Mouse (Mus musculus) hindbrain, embryonic 13.5 days (tissue): ENCODE data around the gene Klra2. TPM values are rescaled to one million over a fixed set of nuclear protein-coding genes. Genes with fewer than 3 reads are reported as not detected.
A peak's percentile ranks its signal among the peaks of the same experiment; 100 is the strongest.
"Not testable (repeated sequence)": the region's sequence is repeated elsewhere in the genome, so short reads cannot be mapped to it uniquely, and the experiment has no call there.

Experiments used
- ATAC-seq: fragments of 200-750 bp; cut with Nextera tagmentation; 2 replicates; pipeline ENCODE4 v1.8.0; 2017; ENCODE audit warnings: moderate TSS enrichment; ENCODE audit not compliant: low FRiP score
- H3K27ac ChIP-seq: fragments of 300-500 bp; sonication (generic); 2 replicates; pipeline ENCODE4 v1.5.1; 2015; ENCODE audit warnings: inconsistent platforms, mild to moderate bottlenecking, moderate library complexity
- H3K27me3 ChIP-seq: fragments of 300-500 bp; sonication (generic); 2 replicates; pipeline ENCODE4 v1.6.1; 2015; ENCODE audit warnings: mild to moderate bottlenecking, inconsistent platforms
- H3K36me3 ChIP-seq: fragments of 300-500 bp; sonication (generic); 2 replicates; pipeline ENCODE4 v1.6.1; 2015; ENCODE audit warnings: mild to moderate bottlenecking, inconsistent platforms
- H3K4me1 ChIP-seq: fragments of 300-500 bp; sonication (generic); replicated peaks from 2 replicates; pipeline ENCODE4 v1.6.1; 2015; ENCODE audit warnings: inconsistent platforms
- H3K4me2 ChIP-seq: fragments of 300-500 bp; sonication (generic); 2 replicates; pipeline ENCODE4 v1.6.1; 2015; ENCODE audit warnings: inconsistent platforms, mild to moderate bottlenecking, moderate library complexity
- H3K4me3 ChIP-seq: fragments of 300-500 bp; sonication (generic); 2 replicates; pipeline ENCODE4 v1.5.1; 2015; ENCODE audit warnings: mild to moderate bottlenecking, inconsistent platforms
- H3K9ac ChIP-seq: fragments of 300-500 bp; sonication (generic); 2 replicates; pipeline ENCODE4 v1.6.1; 2015; ENCODE audit warnings: mild to moderate bottlenecking, inconsistent platforms
- H3K9me3 ChIP-seq: fragments of 300-500 bp; sonication (generic); 2 replicates; pipeline ENCODE4 v1.6.1; 2016; ENCODE audit warnings: inconsistent platforms
- WGBS: fragments of 180-500 bp; shearing (Covaris S2); methylation state at CpG from one replicate; pipeline ENCODE4 v1.1.7; 2015; 5-methylcytosine and 5-hydroxymethylcytosine counted together
- polyA plus RNA-seq: library from polyadenylated mRNA; unstranded; fragments of >200 nt; fragmentation: Nextera tagmentation; extraction: Ambion mirVana; gene quantifications from 2 replicates; pipeline ENCODE4 v1.2.1, GENCODE M21; 2015

The Klra2 gene
- polyA plus RNA-seq: 0.12 TPM in 1 of 2 replicates, not detected in the other

DNA sequence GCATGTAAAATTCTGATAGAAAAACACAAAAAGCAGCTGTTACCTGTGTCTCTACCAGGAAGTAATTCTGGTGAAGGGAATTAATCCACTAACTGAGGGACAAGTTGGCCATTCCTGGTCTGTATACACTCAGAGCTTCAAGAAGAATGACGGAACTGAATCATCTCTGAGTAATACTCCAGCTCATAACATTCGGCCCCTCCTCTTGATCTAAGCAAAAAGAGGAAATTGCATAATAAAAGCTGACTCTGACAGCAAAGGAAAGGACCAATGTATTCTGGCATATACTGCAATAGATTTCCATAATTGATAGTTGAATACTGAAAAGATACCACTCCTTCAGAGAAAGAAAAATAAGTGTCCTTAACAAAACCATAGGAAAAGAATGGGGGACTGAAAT lies at the start of gene Klra2:
TSS of gene Klra2 (minus strand) at position 157 of the 400 bp plus-strand sequence.
- H3K4me3 ChIP-seq: no peak within 1 kb of the TSS
- H3K9ac ChIP-seq: no peak within 1 kb of the TSS
- no peak within 1 kb of the TSS for H3K4me2 ChIP-seq
- no peaks in the 10 kb centered on the region for H3K27me3 ChIP-seq
- ATAC-seq: no peak
- H3K36me3 ChIP-seq: no peaks in the 10 kb centered on the region
- H3K4me1 ChIP-seq: no peaks in the 10 kb centered on the region
- WGBS: 82% methylated on average over 2 of the region's 2 CpGs
- no peaks in the 10 kb centered on the region for H3K9me3 ChIP-seq
- H3K27ac ChIP-seq: no peak within 1 kb of the TSS

DNA sequence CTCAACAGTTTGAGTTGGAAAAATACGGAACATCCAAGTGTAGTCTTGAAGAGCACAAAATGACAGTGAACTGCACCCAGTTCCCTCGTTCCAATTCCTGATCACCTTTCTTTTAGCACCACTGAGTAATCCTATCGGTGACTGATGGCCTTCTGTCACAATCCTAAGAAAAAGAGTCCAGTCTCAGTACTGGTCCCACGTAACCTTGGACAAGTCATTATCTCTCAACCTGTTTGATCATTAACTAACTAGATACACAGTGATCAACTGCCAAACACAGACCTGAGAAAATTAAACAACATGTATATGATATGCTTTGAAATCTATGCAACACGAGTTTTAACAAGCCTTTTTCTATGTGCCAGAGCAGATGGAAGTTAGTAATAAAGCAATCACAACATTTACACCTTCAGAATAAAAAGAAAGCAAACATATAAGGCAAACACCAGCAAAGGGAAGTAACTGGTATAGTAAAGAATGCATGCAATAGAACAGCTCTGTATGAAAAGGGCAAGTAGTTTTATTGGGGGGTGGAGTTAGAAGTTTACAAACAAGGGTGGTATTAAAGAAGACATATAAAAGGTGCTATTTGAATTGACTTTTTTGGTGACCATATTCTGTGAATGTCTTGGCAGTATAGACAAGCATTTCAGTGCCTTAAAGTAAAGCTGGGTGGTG lies 47.4 kb upstream of the Klra2 start:
- H3K4me1 ChIP-seq: peaks cover 11% of the 10 kb centered on the region
- H3K9ac ChIP-seq: no peak overlapping the region
- no peak overlapping the region for H3K27ac ChIP-seq
- 87% methylated on average over 5 of the region's 5 CpGs for WGBS
- H3K36me3 ChIP-seq: no peaks in the 10 kb centered on the region
- H3K4me3 ChIP-seq: no peak overlapping the region
- ATAC-seq: no peak
- no peak overlapping the region for H3K4me2 ChIP-seq
- H3K9me3 ChIP-seq: no peaks in the 10 kb centered on the region
- H3K27me3 ChIP-seq: 0 out of 2 replicates have a peak, but pooled peaks cover 2% of the 10 kb centered on the region

DNA sequence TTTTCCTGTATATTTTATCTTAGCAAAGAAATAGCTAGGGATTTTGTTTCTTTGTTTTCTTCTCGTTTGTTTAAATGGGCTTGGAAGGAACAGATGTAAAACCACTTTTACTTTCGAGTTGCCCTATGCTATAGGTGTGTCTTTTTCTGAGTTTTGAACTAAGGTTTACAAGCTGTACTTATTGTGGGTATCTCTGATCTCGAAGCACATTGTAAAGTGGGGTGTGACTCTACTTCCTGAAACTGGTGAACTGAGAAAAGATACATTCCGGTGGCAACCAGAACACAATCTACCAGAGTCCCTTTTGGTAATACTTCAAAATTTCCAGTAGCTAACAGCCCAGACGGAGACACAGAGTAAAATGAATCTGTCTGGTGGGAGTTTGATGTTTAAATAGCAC lies 46.8 kb upstream of the Klra2 start:
- Histone ChIP-seq H3K4me3 (no peak overlapping the region), H3K9ac (no peak overlapping the region), H3K36me3 (no peaks in the 10 kb centered on the region), H3K27me3 (0 out of 2 replicates have a peak, but pooled peaks cover 2% of the 10 kb centered on the region), H3K4me1 (peaks cover 11% of the 10 kb centered on the region), H3K4me2 (peak overlapping the region; percentile 60), H3K9me3 (no peaks in the 10 kb centered on the region), H3K27ac (no peak overlapping the region)
- ATAC-seq: no peak
- 93% methylated on average over 5 of the region's 5 CpGs for WGBS

DNA sequence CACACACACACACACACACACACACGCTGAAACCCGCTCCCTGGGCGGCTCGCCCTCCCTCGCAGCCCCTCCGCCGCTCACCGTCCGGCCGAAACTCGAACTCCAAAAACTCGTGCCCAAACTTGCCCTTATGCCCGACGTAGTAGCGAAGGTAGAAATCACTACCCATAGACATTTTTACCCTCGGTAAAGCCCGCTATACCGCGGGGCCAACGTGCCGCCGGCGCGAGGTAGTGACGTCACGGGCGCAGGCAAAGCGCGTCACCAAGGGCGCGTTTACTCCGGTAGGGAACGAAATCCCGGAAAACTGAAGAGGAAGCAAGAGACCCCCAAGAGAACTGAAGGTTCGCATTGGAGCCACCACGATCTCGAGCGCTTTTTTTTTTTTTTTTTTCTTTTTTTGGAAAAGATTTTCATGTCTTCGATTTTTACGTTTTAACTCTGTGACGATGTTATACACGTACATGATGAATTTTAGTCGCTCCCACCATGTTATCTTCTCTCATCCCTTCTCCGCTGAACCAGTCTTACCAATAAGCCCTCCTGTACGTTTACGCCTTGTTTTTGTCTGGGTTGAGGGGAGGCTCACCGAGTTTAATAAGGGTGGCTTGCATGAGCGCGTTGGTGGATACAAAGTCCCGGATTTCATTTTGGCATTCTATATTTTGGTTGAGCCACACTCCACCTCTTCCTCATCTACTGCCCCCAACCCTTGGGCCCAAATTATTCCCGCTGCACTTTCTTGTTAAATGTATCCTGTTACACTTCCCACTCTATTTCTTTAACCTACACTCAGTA lies 46.0 kb upstream of the Klra2 start, which contains the start of gene Magohb:
TSS of gene Magohb (minus strand) at position 254 of the 798 bp plus-strand sequence.
- peaks cover 2% of the 10 kb centered on the region; the same call in 1 of the 2 replicates for H3K36me3 ChIP-seq
- no peaks in the 10 kb centered on the region for H3K9me3 ChIP-seq
- H3K4me2 ChIP-seq: peak within 1 kb of the TSS; percentile 69
- 2% methylated on average over 51 of the region's 51 CpGs for WGBS
- H3K27me3 ChIP-seq: 0 out of 2 replicates have a peak, but pooled peaks cover 2% of the 10 kb centered on the region
- peak within 1 kb of the TSS; percentile 77 for H3K27ac ChIP-seq
- peak within 1 kb of the TSS; percentile 81 for H3K9ac ChIP-seq
- peak; percentile 92 for ATAC-seq
- peaks cover 11% of the 10 kb centered on the region for H3K4me1 ChIP-seq
- H3K4me3 ChIP-seq: peak within 1 kb of the TSS; percentile 63

DNA sequence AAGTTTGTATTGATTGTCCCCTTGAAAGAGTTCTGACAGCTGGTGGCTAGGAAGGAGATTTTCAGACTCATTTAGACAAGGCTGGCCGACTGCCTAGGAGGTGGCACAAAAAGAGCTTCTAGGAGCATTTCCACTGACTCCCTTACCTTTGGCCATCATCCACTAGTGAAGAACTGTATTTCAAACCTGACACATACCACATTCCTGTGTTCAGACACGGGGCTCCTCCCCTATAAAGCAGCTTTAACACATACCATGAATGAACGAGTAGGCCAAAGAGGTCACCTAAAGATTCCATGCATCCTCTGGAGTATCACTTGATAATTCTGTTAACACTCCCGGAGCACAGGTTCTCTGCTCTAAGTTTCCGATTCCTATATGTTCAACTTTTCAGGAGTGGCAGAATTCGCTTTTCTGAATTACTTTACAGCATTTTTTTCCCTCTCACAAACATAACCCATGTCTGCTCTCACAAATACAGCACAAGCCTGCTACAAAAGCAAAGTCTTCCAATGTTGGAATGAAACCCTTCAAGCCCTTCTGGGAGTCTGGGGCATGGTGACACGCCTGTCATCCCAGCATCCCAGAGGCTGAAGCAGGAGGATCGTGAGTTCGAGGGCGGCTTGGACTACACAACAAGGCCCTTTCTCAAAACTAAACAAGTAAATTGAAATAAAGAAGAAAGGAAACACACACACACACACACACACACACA lies 45.3 kb upstream of the Klra2 start:
- no peak overlapping the region; the same call in 1 of the 2 replicates for H3K27ac ChIP-seq
- peak overlapping the region; percentile 63 for H3K4me3 ChIP-seq
- 29% methylated on average over 10 of the region's 10 CpGs for WGBS
- H3K4me1 ChIP-seq: peaks cover 11% of the 10 kb centered on the region
- ATAC-seq: peak; percentile 57
- H3K9me3 ChIP-seq: no peaks in the 10 kb centered on the region
- peak overlapping the region; percentile 81 for H3K9ac ChIP-seq
- peaks cover 8% of the 10 kb centered on the region for H3K36me3 ChIP-seq
- H3K4me2 ChIP-seq: peak overlapping the region; percentile 69
- 0 out of 2 replicates have a peak, but pooled peaks cover 2% of the 10 kb centered on the region for H3K27me3 ChIP-seq

DNA sequence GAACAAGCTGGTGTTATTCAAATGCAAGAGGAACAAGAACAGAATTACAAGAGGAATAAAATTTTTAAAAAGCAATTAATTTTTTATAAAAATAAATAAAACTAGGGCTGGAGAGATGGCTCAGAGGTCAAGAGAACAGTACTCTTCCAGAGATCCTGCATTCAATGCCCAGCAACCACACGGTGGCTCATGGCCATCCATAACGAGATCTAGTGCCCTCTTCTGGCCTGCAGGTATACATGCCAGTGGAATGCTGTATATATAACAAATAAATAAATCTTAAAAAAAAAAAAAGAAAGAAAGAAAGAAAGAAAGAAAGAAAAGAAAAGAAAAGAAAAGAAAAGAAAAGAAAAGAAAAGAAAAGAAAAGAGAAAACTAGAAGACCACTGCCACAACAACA lies 43.3 kb upstream of the Klra2 start:
- Histone ChIP-seq H3K4me2 (no peak overlapping the region), H3K4me1 (peaks cover 11% of the 10 kb centered on the region), H3K9ac (no peak overlapping the region), H3K27me3 (no peaks in the 10 kb centered on the region), H3K27ac (no peak overlapping the region), H3K9me3 (no peaks in the 10 kb centered on the region), H3K36me3 (peaks cover 20% of the 10 kb centered on the region), H3K4me3 (no peak overlapping the region)
- WGBS: 11% methylated on average over 2 of the region's 2 CpGs
- ATAC-seq: no peak

DNA sequence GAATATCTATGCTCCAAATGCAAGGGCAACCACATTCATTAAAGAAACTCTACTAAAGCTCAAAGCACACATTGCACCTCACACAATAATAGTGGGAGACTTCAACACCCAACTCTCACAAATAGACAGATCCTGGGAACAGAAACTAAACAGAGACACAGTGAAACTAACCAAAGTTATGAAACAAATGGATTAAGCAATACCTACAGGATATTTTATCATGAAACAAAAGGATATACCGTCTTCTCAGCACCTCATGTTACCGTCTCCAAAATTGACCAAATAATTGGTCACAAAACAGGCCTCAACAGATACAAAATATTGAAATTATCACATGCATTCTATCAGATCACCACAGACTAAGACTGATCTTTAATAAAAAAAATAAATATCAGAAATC lies 31.0 kb upstream of the Klra2 start:
- not testable (repeated sequence) for ATAC-seq, H3K27ac ChIP-seq, H3K4me2 ChIP-seq, H3K4me3 ChIP-seq, H3K27me3 ChIP-seq, H3K9me3 ChIP-seq, H3K9ac ChIP-seq, H3K4me1 ChIP-seq
- peaks cover 32% of the 10 kb centered on the region for H3K36me3 ChIP-seq
- 100% methylated on average over 2 of the region's 2 CpGs for WGBS

DNA sequence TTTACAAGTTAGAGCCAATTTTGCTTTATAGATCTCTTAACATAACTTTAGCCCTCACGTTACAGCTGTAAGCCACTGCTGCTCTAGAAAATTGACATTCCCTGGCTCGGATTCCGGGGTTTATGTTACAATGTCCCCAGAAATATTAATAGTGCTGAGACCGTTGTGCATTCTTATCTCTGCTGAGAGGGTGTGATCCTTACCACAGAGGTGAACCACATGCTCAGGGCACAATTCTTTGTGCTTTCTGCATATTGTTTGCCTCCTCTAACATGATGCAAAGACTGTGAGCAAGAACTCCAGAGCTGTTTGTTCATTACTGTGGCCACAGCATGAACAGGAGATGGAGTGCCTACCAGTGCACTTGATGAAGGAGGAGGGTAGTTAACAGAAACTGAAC lies 29.5 kb upstream of the Klra2 start:
- H3K9ac ChIP-seq: no peak overlapping the region
- no peak overlapping the region for H3K4me3 ChIP-seq
- no peaks in the 10 kb centered on the region for H3K4me1 ChIP-seq
- no peaks in the 10 kb centered on the region for H3K9me3 ChIP-seq
- no peaks in the 10 kb centered on the region for H3K27me3 ChIP-seq
- WGBS: 94% methylated on average over 4 of the region's 4 CpGs
- H3K4me2 ChIP-seq: no peak overlapping the region
- no peak for ATAC-seq
- H3K36me3 ChIP-seq: peaks cover 17% of the 10 kb centered on the region
- H3K27ac ChIP-seq: no peak overlapping the region

DNA sequence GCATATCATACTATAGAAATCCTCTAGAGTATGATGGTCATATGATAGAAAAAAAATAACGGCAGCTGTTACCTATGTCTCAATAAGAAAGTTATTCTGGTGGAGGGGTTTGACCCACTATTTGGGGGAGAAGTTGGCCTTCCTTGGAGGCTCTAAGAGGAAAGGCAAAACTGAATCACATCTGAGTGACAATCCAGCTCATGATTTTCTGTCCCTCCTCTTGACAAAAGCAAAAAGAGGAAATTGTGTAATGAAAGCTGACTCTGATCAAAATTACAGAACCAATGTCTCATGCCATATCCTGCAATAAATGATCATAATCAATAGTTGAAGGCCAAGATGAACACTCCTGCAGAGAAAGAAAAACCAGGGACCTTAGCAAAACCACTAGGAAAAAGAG lies 25.1 kb upstream of the Klra2 start:
- ATAC-seq: no peak
- H3K27me3 ChIP-seq: no peaks in the 10 kb centered on the region
- no peak overlapping the region for H3K27ac ChIP-seq
- H3K4me1 ChIP-seq: no peaks in the 10 kb centered on the region
- no peak overlapping the region for H3K4me3 ChIP-seq
- peaks cover 6% of the 10 kb centered on the region for H3K36me3 ChIP-seq
- no peaks in the 10 kb centered on the region for H3K9me3 ChIP-seq
- no peak overlapping the region for H3K4me2 ChIP-seq
- H3K9ac ChIP-seq: no peak overlapping the region
- 90% methylated on average over 1 of the region's 1 CpGs for WGBS

DNA sequence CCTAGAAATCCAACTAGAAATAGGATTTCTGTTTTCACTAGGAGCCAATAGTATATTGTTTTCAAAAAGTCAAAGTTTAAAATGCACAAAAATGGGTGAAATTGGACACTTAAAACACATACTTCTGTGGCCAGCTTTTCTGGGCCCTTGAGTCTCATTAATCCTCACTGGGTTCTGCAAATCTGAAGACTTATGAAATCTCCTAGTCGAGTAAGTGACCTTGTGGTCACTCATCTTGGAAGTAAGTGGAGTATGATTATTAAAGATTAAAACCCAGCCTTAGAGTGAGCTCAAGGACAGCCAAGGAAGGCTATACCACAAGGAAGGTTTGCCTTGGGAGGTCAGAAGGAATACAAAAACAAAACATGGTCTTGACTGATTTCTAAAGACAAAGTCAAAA lies 23.1 kb upstream of the Klra2 start:
- no peaks in the 10 kb centered on the region for H3K9me3 ChIP-seq
- H3K4me3 ChIP-seq: no peak overlapping the region
- 64% methylated on average over 1 of the region's 1 CpGs for WGBS
- no peak overlapping the region for H3K4me2 ChIP-seq
- no peak overlapping the region for H3K27ac ChIP-seq
- no peak for ATAC-seq
- no peak overlapping the region for H3K9ac ChIP-seq
- H3K27me3 ChIP-seq: no peaks in the 10 kb centered on the region
- no peaks in the 10 kb centered on the region for H3K4me1 ChIP-seq
- H3K36me3 ChIP-seq: no peaks in the 10 kb centered on the region

DNA sequence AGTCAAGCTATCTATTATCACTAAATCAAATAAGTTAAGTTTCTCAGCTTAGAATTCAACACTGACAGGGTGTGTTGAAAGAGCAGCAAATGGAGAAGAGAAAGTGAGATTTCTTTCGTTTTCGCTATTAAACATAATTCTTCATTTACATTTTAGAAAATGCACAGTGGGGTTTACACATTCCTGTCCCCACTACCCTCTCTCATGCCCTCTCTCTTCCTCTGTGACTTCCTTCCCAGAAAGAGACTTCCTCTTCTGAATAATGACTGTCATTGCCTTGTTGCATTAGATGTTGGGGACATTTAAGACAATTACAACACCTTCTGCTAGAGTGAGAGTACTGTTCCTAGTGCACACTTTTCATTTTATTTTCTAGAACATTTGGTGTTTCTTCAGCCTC lies 22.4 kb upstream of the Klra2 start:
- Histone ChIP-seq H3K9ac (no peak overlapping the region), H3K27ac (no peak overlapping the region)
- 95% methylated on average over 2 of the region's 2 CpGs for WGBS

DNA sequence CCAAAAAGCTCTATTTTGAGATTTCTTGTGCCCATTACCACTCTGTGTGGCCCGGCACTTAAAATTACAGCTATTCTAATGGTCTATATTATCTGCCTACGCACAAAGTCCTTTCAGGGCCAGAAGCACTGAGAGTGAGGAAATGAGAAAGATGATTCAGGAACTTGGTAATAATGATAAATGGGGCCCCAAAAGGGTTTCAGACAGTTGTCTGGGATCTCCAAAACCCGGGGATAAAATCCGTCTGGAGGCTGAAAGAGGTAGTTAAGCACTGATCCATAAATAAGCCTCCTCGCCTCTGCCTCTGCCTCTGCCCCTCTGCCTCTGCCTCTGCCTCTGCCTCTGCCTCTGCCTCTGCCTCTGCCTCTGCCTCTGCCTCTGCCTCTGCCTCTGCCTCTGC lies 17.0 kb upstream of the Klra2 start:
- Histone ChIP-seq H3K9ac (no peak overlapping the region), H3K4me1 (no peaks in the 10 kb centered on the region), H3K27me3 (no peaks in the 10 kb centered on the region), H3K36me3 (no peaks in the 10 kb centered on the region), H3K4me3 (no peak overlapping the region), H3K9me3 (no peaks in the 10 kb centered on the region), H3K4me2 (no peak overlapping the region), H3K27ac (no peak overlapping the region)
- ATAC-seq: no peak
- WGBS: 89% methylated on average over 5 of the region's 5 CpGs

More for the DNA sequence above, 22.4 kb upstream of the Klra2 start:
- Histone ChIP-seq H3K4me3 (no peak overlapping the region), H3K4me1 (no peaks in the 10 kb centered on the region), H3K9me3 (no peaks in the 10 kb centered on the region), H3K36me3 (no peaks in the 10 kb centered on the region), H3K4me2 (no peak overlapping the region), H3K27me3 (no peaks in the 10 kb centered on the region)
- ATAC-seq: no peak
